Mouse (Mus musculus) forebrain, embryonic 10.5 days (tissue): ENCODE results near the gene Zfp219. TPM values are rescaled to one million over a fixed set of nuclear protein-coding genes. Genes with fewer than 3 reads are reported as not detected.

Experiments
- DNase-seq: peaks from one replicate; pipeline ENCODE4 v3.0.0-alpha.2; 2017; ENCODE audit warnings: low spot score; ENCODE audit errors: extremely low spot score
- H3K27ac ChIP-seq: fragments of 300-500 bp; sonication (generic); 2 replicates; pipeline ENCODE4 v1.5.1; 2016; ENCODE audit warnings: mild to moderate bottlenecking
- H3K27me3 ChIP-seq: fragments of 300-500 bp; sonication (generic); 2 replicates; pipeline ENCODE4 v1.6.1; 2016; ENCODE audit warnings: mild to moderate bottlenecking; ENCODE audit not compliant: poor library complexity, severe bottlenecking
- H3K36me3 ChIP-seq: fragments of 300-500 bp; sonication (generic); replicated peaks from 2 replicates; pipeline ENCODE4 v1.6.1; 2016; ENCODE audit warnings: mild to moderate bottlenecking, moderate library complexity
- H3K4me1 ChIP-seq: fragments of 300-500 bp; sonication (generic); 2 replicates; pipeline ENCODE4 v1.6.1; 2016
- H3K4me3 ChIP-seq: fragments of 300-500 bp; sonication (generic); 2 replicates; pipeline ENCODE4 v1.5.1; 2016; ENCODE audit warnings: mild to moderate bottlenecking, moderate library complexity
- H3K9me3 ChIP-seq: fragments of 300-500 bp; sonication (generic); 2 replicates; pipeline ENCODE4 v1.6.1; 2016; ENCODE audit warnings: mild to moderate bottlenecking, moderate library complexity
- WGBS: fragments of 180-500 bp; shearing (Covaris S2); methylation state at CpG from one replicate; pipeline ENCODE4 v1.1.7; 2016; 5-methylcytosine and 5-hydroxymethylcytosine counted together
- polyA plus RNA-seq: library from polyadenylated mRNA; unstranded; fragments of >200 nt; fragmentation: Nextera tagmentation; extraction: Ambion mirVana; gene quantifications from 2 replicates; pipeline ENCODE4 v1.2.1, GENCODE M21; 2016

The Zfp219 gene
- polyA plus RNA-seq, 1 experiment from 2014 or later: 87.6 TPM

DNA sequence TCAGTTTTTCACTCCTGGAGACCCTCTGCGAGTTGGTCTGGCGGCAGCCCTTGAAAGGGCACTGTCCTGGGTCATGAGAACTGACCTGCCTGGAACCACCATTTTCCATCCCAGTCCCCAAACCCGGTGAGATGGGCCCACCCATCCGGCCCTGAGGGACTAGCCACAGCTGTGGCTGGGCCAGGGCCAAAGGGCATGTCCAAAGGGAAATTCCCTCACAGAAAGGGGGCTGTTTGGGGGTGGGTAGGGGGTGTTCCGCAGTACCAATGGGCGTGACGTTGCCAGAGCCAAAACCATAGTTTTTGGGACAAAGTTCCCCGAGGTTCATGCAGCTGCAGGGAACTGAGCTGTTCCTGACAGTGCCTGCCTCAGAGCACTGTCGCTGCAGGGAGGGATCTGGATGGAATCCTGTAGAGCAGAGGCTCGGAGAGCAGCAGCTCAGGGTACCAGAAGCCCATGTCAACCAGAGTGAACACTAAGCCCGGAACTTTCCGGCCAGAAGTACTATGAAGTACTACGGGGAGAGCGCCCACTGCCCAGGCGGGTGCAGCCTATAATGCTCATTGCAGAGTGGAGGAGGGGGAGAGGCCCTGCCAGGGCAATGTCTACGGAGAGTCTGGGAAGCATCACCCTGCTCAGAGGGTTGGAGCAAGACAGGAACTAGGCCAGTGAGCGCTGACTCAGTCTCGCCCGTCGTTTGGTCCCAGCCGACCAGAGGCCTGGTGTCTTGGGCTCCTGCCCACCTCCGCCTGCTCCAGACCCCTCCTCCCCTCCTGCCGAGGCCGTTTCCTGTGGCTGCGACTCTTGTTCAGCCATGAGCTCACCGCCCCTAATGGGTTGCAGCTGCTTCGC lies 35.0 kb downstream of the Zfp219 start:
- WGBS: 1% methylated on average over 27 of the region's 27 CpGs
- Histone ChIP-seq H3K27me3 (no peaks in the 10 kb centered on the region), H3K9me3 (no peaks in the 10 kb centered on the region), H3K4me3 (peak overlapping the region; percentile 78), H3K36me3 (peaks cover 38% of the 10 kb centered on the region), H3K27ac (peak overlapping the region; percentile 97), H3K4me1 (peaks cover 51% of the 10 kb centered on the region)
- DNase-seq: peak; percentile 81

DNA sequence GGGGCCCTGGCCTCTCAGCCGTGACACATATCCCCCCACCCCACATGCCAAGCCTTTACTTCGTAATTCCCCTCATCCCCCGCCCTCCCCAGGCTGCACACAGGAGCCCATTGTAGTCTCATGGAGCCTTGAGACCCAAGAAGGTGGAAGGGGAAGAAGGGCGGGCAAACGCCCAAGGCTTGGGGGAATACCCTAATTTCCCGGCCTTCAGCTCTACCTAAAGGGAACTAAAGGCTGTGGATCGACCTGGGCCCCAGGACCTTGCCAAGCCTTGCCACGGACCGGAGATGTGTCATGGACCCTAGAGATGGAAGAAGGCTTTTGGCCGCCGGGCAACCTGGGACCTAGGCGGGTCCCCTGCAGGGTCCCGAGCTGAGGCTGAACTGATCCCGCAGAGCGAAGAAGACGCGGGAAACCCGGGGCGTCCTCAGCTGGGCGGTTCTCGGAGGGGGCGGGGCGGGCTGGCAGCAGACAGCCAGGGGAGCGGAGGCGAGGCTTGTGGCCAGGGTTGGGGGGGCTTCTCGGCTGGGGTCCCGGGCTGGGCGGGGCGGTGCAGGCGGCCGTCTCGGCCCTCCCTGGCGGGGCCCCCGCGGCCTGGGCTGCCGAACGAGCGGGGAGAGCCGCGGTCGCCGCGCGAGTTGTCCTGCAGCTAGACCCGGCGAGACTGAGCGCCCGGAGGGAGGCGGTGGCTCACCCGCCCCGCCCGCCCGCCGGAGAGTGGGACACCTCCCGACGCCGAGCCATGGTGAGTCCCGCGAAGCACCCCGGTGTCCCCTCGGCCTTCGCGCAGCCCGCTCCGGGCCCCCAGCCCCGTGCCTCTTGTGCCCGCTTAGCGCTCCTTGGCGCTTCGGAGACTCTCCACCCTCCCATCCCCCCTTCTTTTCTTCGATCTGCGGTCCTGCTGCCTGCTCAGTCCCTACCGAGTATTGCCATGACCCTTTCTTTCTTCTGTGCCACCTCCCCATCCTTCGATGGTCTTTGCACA lies 36.0 kb downstream of the Zfp219 start, which contains the start of gene Arhgef40:
TSS of gene Arhgef40 (plus strand) at position 473 of the 985 bp plus-strand sequence.
- Histone ChIP-seq H3K27me3 (no peaks in the 10 kb centered on the region), H3K4me3 (peak within 1 kb of the TSS; percentile 78), H3K36me3 (peaks cover 29% of the 10 kb centered on the region), H3K9me3 (no peaks in the 10 kb centered on the region), H3K27ac (peak within 1 kb of the TSS; percentile 97), H3K4me1 (peaks cover 49% of the 10 kb centered on the region)
- DNase-seq: peak; percentile 82
- WGBS: 1% methylated on average over 70 of the region's 74 CpGs

DNA sequence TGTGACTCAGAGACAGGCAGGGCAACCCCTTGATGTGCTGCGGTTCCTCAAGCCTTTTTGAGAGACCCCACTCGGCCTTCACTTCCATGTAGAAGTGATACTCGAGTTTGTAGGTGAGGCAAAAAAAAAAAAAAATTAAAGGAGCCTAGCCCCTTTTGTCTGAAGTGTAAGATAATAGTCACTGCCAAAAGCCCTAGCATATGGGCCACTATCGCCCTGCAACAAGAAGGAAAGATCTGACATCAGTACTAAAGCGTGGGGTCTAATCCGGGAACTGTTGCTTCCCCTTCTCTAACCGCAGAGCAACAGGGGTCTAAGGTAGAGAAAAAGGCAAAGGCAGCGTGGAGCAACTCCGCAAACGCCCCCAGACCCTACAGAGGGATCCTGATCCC lies 36.7 kb downstream of the Zfp219 start:
- Histone ChIP-seq H3K27ac (peak overlapping the region; percentile 97), H3K4me3 (peak overlapping the region; percentile 78), H3K27me3 (no peaks in the 10 kb centered on the region), H3K9me3 (no peaks in the 10 kb centered on the region), H3K4me1 (peaks cover 42% of the 10 kb centered on the region), H3K36me3 (peaks cover 22% of the 10 kb centered on the region)
- WGBS: 6% methylated on average over 10 of the region's 10 CpGs
- DNase-seq: no peak

DNA sequence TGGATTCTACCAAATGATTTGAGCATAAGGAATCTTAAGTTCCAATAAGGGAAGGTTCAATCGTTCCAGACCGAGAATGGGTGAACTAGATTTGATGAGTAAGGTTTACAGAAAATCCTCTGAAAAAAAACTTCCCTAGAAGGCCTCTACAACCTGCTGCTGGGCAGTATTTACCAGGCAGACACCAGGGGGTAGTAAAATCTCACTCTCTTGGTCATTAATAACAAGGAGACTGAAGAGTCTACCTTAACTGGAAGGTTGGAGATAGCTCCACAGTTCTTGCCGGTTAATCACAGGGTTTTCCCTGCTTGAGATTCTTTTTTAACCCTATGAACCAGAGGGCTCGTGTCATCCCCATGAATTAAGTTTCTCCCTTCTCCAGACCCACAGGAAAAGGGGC lies 37.3 kb downstream of the Zfp219 start:
- Histone ChIP-seq H3K27me3 (no peaks in the 10 kb centered on the region), H3K36me3 (peaks cover 16% of the 10 kb centered on the region)

DNA sequence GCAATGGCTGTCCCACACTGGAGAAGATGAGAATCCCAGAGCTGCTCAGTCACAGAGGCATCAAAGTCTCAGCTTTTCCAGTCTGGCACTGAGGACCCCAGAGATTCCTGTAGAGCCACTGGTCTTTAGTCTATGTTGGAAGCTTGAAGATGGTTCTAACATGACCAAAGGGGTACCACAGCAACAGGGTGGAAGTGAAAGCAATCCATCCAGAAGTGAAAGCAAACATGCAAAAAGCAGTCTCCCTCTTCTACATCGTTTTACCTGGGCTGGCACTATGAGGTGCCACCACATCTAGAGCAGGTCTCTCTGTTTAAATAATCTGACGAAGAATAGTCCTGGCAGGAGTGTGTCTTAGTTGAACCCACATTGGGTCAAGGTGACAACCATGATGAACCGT lies 41.3 kb downstream of the Zfp219 start:
- no peaks in the 10 kb centered on the region for H3K27me3 ChIP-seq
- no peak for DNase-seq
- WGBS: 91% methylated on average over 3 of the region's 3 CpGs
- no peaks in the 10 kb centered on the region for H3K9me3 ChIP-seq
- H3K27ac ChIP-seq: no peak overlapping the region
- H3K4me3 ChIP-seq: no peak overlapping the region
- peaks cover 12% of the 10 kb centered on the region for H3K4me1 ChIP-seq
- no peaks in the 10 kb centered on the region for H3K36me3 ChIP-seq

More for the DNA sequence above, 37.3 kb downstream of the Zfp219 start:
- no peak for DNase-seq
- peaks cover 42% of the 10 kb centered on the region for H3K4me1 ChIP-seq
- peak overlapping the region; percentile 97; the same call in 1 of the 2 replicates for H3K27ac ChIP-seq
- H3K9me3 ChIP-seq: no peaks in the 10 kb centered on the region
- peak overlapping the region; percentile 78 for H3K4me3 ChIP-seq
- WGBS: 58% methylated on average over 4 of the region's 4 CpGs

DNA sequence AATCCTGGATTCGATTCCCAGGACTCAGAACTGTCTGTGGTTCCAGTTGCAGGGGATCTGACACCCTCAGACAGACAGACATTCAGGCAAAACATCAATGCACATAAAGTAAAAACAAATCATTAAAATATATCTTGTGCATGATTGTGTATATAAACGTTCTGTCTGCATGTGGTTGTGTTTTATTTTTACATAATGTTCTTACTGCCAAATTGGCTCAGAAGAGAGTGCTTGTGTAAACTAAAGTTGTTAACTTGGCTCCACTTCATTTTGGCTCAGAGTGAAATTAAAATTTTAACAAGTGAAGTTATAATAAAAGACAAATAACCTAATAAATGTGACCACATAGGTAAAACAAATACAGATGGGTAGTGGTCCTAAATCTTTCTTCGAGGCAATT lies 53.1 kb downstream of the Zfp219 start:
- Histone ChIP-seq H3K4me1 (no peaks in the 10 kb centered on the region), H3K27me3 (no peaks in the 10 kb centered on the region), H3K36me3 (no peaks in the 10 kb centered on the region), H3K27ac (no peak overlapping the region), H3K4me3 (no peak overlapping the region), H3K9me3 (no peaks in the 10 kb centered on the region)
- 92% methylated on average over 3 of the region's 3 CpGs for WGBS
- DNase-seq: no peak

DNA sequence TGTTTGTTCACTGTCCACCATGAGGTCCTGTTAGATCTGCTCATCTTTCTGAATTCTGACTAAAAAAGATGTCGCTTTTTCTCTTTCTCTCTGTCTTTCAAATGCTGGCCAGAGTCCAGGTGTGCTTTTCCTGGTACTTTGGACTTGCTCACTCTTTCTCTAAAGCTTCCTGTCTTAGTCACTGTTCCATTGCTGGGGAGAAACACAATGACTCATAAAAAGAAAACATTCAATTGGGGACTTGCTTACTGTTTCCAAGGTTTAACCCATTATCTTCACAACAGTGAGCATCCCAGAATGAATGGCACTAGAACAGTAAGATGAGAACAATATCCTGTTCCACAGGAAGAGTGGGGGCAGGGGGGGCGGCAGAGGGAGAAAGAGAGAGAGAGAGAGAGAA lies 60.2 kb downstream of the Zfp219 start:
- Histone ChIP-seq H3K4me3 (no peak overlapping the region), H3K36me3 (no peaks in the 10 kb centered on the region), H3K4me1 (no peaks in the 10 kb centered on the region), H3K27me3 (no peaks in the 10 kb centered on the region), H3K9me3 (peaks cover 7% of the 10 kb centered on the region; the same call in 1 of the 2 replicates), H3K27ac (no peak overlapping the region)
- DNase-seq: no peak
- WGBS: 95% methylated on average over 2 of the region's 2 CpGs

Other genes with a start within 250 kb of the Zfp219 start
- not detected in 2 replicates for gene Ang4, start 247.1 kb downstream of the Zfp219 start, polyA plus RNA-seq
- not detected in 2 replicates for gene AY358078, start 220.7 kb downstream of the Zfp219 start, polyA plus RNA-seq
- not detected in 2 replicates for gene Ear6, start 167.0 kb downstream of the Zfp219 start, polyA plus RNA-seq
- 43.3 and 59.9 TPM in 2 replicates for gene Mettl17, start 135.9 kb downstream of the Zfp219 start, polyA plus RNA-seq
- 0.50 and 0.77 TPM in 2 replicates for gene Slc39a2, start 127.8 kb downstream of the Zfp219 start, polyA plus RNA-seq
- gene Ndrg2, start 106.6 kb downstream of the Zfp219 start, polyA plus RNA-seq: 9.0 and 9.1 TPM in 2 replicates
- gene Tppp2, start 102.3 kb downstream of the Zfp219 start, polyA plus RNA-seq: not detected in 2 replicates
- gene Rnase13, start 98.0 kb downstream of the Zfp219 start, polyA plus RNA-seq: not detected in 2 replicates
- gene Arhgef40, start 36.0 kb downstream of the Zfp219 start, polyA plus RNA-seq: 97.5 and 102 TPM in 2 replicates
- gene Tmem253, start 5.1 kb downstream of the Zfp219 start, polyA plus RNA-seq: 0.63 and 0.96 TPM in 2 replicates
- gene Olfr221, start 21.7 kb upstream of the Zfp219 start, polyA plus RNA-seq: not detected in 2 replicates
- 894 and 948 TPM in 2 replicates for gene Hnrnpc, start 83.3 kb upstream of the Zfp219 start, polyA plus RNA-seq
- 130 and 134 TPM in 2 replicates for gene Rpgrip1, start 90.0 kb upstream of the Zfp219 start, polyA plus RNA-seq
- 99.4 and 104 TPM in 2 replicates for gene Supt16, start 176.7 kb upstream of the Zfp219 start, polyA plus RNA-seq
- gene Chd8, start 237.0 kb upstream of the Zfp219 start, polyA plus RNA-seq: 46.5 and 46.7 TPM in 2 replicates